Mouse (Mus musculus) kidney, postnatal 0 days (tissue): ENCODE results near the gene Rnase13. TPM values are rescaled to one million over a fixed set of nuclear protein-coding genes. Genes with fewer than 3 reads are reported as not detected.

Source experiments
- ATAC-seq: fragments of 200-750 bp; cut with Nextera tagmentation; replicated peaks from 2 replicates; pipeline ENCODE4 v1.8.0; 2017; ENCODE audit warnings: low read depth, moderate number of reproducible peaks, moderate TSS enrichment, moderate library complexity; ENCODE audit not compliant: low FRiP score
- DNase-seq: peaks from one replicate; pipeline ENCODE4 v3.0.0-alpha.2; 2016; ENCODE audit warnings: low spot score
- H3K27ac ChIP-seq: fragments of 300-500 bp; sonication (generic); 2 replicates; pipeline ENCODE4 v1.5.1; 2014; ENCODE audit warnings: mild to moderate bottlenecking
- H3K27me3 ChIP-seq: fragments of 300-500 bp; sonication (generic); 2 replicates; pipeline ENCODE4 v1.6.1; 2014; ENCODE audit warnings: low read length, mixed read lengths; ENCODE audit not compliant: insufficient read depth
- H3K36me3 ChIP-seq: fragments of 300-500 bp; sonication (generic); 2 replicates; pipeline ENCODE4 v1.6.1; 2014; ENCODE audit warnings: low read length, mixed read lengths; ENCODE audit not compliant: insufficient read depth
- H3K4me1 ChIP-seq: fragments of 300-500 bp; sonication (generic); replicated peaks from 2 replicates; pipeline ENCODE4 v1.6.1; 2014; ENCODE audit warnings: antibody characterized with exemption, low read length, mixed read lengths; ENCODE audit not compliant: insufficient read depth
- H3K4me2 ChIP-seq: fragments of 300-500 bp; sonication (generic); 2 replicates; pipeline ENCODE4 v1.6.1; 2014; ENCODE audit warnings: mild to moderate bottlenecking, low read length, moderate library complexity, mixed read lengths
- H3K4me3 ChIP-seq: fragments of 300-500 bp; sonication (generic); replicated peaks from 2 replicates; pipeline ENCODE4 v1.5.1; 2014; ENCODE audit warnings: low read depth, low read length
- H3K9ac ChIP-seq: fragments of 300-500 bp; sonication (generic); 2 replicates; pipeline ENCODE4 v1.6.1; 2014; ENCODE audit warnings: low read depth, low read length
- H3K9me3 ChIP-seq: fragments of 300-500 bp; sonication (generic); replicated peaks from 2 replicates; pipeline ENCODE4 v1.6.1; 2016; ENCODE audit warnings: low read length, inconsistent platforms, mixed read lengths
- CTCF ChIP-seq: IDR thresholded peaks from 2 replicates; pipeline ENCODE4 v1.5.1; 2016; ENCODE audit warnings: antibody characterized with exemption, low read depth, mild to moderate bottlenecking, moderate library complexity
- WGBS: fragments of 180-500 bp; shearing (Covaris S2); extraction: QIAGEN DNeasy Blood & Tissue Kit; methylation state at CpG from one replicate; pipeline ENCODE4 v1.1.7; 2014; 5-methylcytosine and 5-hydroxymethylcytosine counted together
- polyA plus RNA-seq: library from polyadenylated mRNA; unstranded; fragments of >200 nt; fragmentation: Nextera tagmentation; extraction: Ambion mirVana; gene quantifications from 2 replicates; pipeline ENCODE4 v1.2.1, GENCODE M21; 2015

Gene Rnase13
- polyA plus RNA-seq, 1 experiment from 2014 or later: not detected

DNA sequence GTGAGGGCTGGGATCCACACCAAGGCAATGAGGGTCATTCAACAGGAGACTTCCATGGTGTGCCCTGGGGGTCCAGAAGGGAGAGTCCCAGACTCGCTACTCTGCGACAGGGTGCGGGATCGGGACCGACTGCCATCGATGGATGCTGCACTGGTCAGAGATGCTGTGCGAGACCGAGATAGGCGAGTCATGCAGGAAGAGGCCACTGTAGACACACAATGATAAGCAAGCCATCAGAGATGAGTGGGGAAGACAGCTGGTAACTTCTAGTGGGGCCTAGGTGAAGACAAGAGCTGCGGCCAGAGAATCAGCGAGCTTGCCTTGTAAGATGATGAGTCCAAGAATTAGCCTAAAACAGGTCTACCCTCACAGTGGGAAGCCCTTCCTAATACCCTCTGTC, 16.5 kb downstream of the Rnase13 start:
- DNase-seq (no peak), ATAC-seq (no peak)
- Histone ChIP-seq H3K4me1 (no peaks in the 10 kb centered on the region), H3K27ac (no peak overlapping the region), H3K9ac (no peak overlapping the region), H3K4me2 (no peak overlapping the region), H3K27me3 (no peaks in the 10 kb centered on the region), H3K4me3 (no peak overlapping the region), H3K9me3 (no peaks in the 10 kb centered on the region), H3K36me3 (no peaks in the 10 kb centered on the region)
- no peak for TF ChIP-seq CTCF
- WGBS: 95% methylated on average over 11 of the region's 11 CpGs

DNA sequence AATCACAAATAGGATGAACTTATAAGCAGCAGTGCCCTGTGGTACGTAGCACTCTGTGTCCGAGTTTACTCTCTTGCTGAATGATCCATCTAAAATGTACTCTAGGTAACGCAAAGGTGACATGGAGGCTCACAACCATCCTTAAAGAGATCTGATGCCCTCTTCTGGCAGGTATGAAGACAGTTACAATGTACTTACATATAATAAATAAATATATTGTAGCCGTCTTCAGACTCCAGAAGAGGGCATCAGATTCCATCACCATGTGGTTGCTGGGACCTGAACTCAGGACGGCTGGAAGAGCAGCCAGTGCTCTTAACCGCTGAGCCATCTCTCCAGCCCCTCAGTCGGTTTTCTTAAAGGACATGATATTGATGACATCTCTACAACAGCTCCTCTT, 17.9 kb downstream of the Rnase13 start:
- Histone ChIP-seq H3K36me3 (no peaks in the 10 kb centered on the region), H3K4me2 (no peak overlapping the region), H3K9me3 (no peaks in the 10 kb centered on the region), H3K27me3 (no peaks in the 10 kb centered on the region), H3K4me1 (no peaks in the 10 kb centered on the region), H3K4me3 (no peak overlapping the region), H3K27ac (no peak overlapping the region), H3K9ac (no peak overlapping the region)
- WGBS: 67% methylated on average over 7 of the region's 7 CpGs
- ATAC-seq (no peak), DNase-seq (peak; percentile 67)
- TF ChIP-seq CTCF: peak; percentile 65

DNA sequence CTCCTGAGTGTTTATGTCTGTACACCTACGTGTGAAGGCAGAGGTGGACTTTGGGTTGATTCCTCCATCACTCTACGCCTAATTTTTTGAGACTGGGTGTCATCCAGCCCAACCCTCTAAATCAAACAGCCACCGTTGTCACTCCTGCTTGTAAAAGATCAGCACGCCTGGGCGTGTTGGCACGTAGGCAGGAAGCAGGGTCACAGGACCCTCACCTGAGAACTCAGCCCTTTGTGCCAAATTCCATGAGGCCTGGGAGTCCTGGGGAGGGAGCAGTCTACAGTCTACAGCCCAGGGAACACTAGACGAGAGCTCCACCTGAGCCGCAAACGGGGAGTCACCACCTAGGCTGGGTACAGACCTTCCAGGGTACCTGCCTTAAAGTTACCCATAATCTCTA, 18.8 kb downstream of the Rnase13 start:
- Histone ChIP-seq H3K9ac (no peak overlapping the region), H3K4me2 (no peak overlapping the region), H3K4me1 (no peaks in the 10 kb centered on the region), H3K36me3 (no peaks in the 10 kb centered on the region), H3K4me3 (no peak overlapping the region), H3K9me3 (no peaks in the 10 kb centered on the region), H3K27ac (no peak overlapping the region), H3K27me3 (no peaks in the 10 kb centered on the region)
- ATAC-seq (no peak), DNase-seq (no peak)
- no peak for TF ChIP-seq CTCF
- WGBS: 76% methylated on average over 9 of the region's 9 CpGs

DNA sequence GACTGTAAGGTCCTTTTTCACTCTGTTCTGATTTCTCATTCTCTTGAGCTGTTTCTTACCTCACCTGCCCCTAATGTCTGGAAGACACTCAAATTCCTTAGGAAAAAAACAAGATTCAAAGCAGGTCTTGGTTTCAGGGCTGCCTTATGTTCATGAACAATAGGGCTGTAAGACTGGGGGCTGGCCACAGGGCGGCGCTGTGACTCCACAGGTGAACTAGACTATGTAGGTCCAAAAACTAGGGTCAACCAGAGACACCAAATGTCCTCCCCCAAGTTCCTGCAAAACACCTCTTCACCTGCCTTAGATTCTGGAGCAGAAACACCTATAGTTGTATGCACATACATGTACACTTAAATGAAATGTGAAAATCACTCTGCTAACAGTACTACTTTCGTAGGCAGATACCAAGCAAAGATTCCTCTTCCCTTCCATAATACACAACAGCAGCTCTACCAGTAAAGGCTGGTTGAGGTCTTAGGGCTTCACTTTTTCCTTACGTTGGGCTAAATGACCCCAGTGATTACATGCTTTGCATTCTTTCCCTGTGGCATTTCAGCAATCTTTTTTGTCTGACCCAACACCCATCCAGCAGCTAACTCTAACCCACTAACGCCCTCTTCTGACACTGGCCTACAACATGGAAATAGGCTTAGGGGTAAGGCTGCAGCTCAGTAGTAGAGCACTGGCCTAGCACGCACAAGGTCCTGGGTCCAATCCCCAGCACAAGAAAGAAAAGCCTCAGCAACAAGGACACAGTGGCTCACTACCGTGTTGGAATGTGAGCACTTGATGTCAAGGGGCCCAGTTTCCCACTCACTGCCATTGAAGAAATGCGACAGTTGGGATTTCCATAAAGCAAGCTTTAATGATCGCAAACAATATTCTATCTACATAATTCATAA, 19.5 kb downstream of the Rnase13 start:
- peak; percentile 85 for DNase-seq
- H3K4me2 ChIP-seq: no peak overlapping the region
- H3K4me3 ChIP-seq: no peak overlapping the region
- no peak overlapping the region for H3K27ac ChIP-seq
- peak; percentile 73; the same call in 1 of the 2 replicates for ATAC-seq
- peak; percentile 96 for TF ChIP-seq CTCF
- no peaks in the 10 kb centered on the region for H3K36me3 ChIP-seq
- no peaks in the 10 kb centered on the region for H3K27me3 ChIP-seq
- no peak overlapping the region for H3K9ac ChIP-seq
- H3K9me3 ChIP-seq: no peaks in the 10 kb centered on the region
- WGBS: 61% methylated on average over 9 of the region's 9 CpGs
- no peaks in the 10 kb centered on the region for H3K4me1 ChIP-seq

DNA sequence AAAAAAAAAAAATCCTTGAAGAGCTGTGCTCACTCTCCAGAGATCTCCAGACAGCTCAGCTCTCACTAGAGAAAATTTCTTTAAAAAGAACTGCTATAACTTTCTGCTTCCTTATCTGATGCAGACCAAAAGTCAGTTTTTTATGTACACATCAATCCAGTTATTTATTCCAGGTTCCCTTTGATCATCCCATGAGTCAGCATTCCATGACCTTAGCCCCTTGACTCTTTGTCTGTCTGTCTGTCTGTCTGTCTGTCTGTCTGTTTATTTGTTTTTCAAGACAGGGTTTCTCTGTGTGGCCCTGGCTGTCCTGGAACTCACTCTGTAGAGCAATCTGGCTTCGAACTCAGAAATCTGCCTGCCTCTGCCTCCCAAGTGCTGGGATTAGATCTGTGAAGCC, 23.2 kb downstream of the Rnase13 start:
- WGBS: 97% methylated on average over 1 of the region's 1 CpGs
- H3K27ac ChIP-seq: no peak overlapping the region
- no peak for TF ChIP-seq CTCF
- DNase-seq (no peak), ATAC-seq (no peak)
- no peak overlapping the region for H3K9ac ChIP-seq
- H3K27me3 ChIP-seq: no peaks in the 10 kb centered on the region
- H3K36me3 ChIP-seq: no peaks in the 10 kb centered on the region
- H3K4me3 ChIP-seq: no peak overlapping the region
- H3K4me1 ChIP-seq: no peaks in the 10 kb centered on the region
- H3K4me2 ChIP-seq: no peak overlapping the region
- H3K9me3 ChIP-seq: no peaks in the 10 kb centered on the region

DNA sequence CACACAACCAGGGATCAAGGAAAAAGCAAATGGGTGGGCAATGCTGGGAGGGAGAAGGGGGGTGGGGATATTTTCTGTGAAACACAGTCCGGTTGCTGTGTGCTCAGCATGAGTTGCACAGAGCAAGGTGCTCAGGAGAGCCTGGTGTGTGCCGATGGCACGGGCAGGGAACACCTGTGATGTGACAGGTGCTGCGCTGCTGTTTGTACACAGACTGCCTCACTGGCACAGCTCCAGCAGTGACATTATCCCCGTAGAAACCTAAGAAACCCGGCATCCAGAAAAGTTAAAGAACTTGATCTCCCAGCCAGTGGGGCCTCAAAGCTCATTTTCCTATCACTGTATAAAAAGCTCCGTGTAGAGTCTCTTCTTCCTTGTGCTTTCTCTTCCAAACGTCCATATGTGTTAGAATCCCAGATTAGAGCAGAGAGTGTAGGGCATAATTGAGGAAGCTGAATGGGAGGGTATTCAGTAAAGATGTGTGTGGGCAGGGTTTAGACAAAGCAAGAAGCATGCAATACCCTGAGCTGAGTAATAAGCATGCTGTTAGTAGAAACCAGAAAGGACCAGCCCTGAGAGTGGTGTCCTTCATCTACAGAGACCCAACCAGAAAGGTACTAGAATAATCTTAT, 25.9 kb downstream of the Rnase13 start:
- TF ChIP-seq CTCF: no peak
- peaks cover 5% of the 10 kb centered on the region for H3K36me3 ChIP-seq
- no peak overlapping the region for H3K4me3 ChIP-seq
- no peaks in the 10 kb centered on the region for H3K27me3 ChIP-seq
- 82% methylated on average over 8 of the region's 8 CpGs for WGBS
- no peaks in the 10 kb centered on the region for H3K4me1 ChIP-seq
- ATAC-seq: no peak
- no peak overlapping the region for H3K27ac ChIP-seq
- no peak for DNase-seq
- no peak overlapping the region for H3K9ac ChIP-seq
- H3K9me3 ChIP-seq: no peaks in the 10 kb centered on the region
- H3K4me2 ChIP-seq: no peak overlapping the region
